Mouse (Mus musculus): ENCODE results near the gene Npas3. TPM values are rescaled to one million over a fixed set of nuclear protein-coding genes. Genes with fewer than 3 reads are reported as not detected.

Gene Npas3
- polyA plus RNA-seq, 1 experiment from 2014 or later: 17.7 TPM

DNA sequence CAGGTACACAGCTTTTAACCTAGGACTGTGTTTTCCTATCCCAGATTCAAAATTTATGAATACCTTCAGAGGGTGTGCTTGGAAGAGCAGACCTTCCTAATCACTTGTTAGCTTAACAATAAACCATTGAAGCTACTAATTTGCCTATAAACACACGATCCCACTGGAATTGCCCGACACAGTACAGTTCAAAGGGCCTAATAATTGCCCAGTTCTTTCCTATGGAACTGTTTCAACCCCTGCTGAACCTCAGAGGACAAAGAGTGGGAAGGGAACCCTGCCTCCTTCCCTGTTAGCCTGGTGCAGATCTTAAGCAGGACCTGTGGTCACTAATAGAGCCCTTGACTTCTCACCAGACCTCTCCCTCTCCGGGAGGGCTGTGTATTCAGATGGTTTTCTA is 429.7 kb downstream of the Npas3 start:
- H3K4me1 ChIP-seq (replicated peaks; ENCODE audit: control insufficient read depth, insufficient read depth, low read length): 0 out of 2 replicates have a peak, but pooled peaks cover 3% of the 10 kb centered on the region
- no peaks in the 10 kb centered on the region for H3K36me3 ChIP-seq (ENCODE audit: control insufficient read depth, insufficient read depth)
- WGBS: 13% methylated on average over 3 of the region's 3 CpGs
- H3K4me3 ChIP-seq (replicated peaks; ENCODE audit: low read length): no peak overlapping the region
- H3K9ac ChIP-seq (replicated peaks; ENCODE audit: low read depth, low read length): no peak overlapping the region
- no peak overlapping the region for H3K4me2 ChIP-seq (ENCODE audit: low read length)
- no peaks in the 10 kb centered on the region for H3K27me3 ChIP-seq (replicated peaks; ENCODE audit: control insufficient read depth, insufficient read depth, low read length)
- no peak overlapping the region for H3K27ac ChIP-seq (ENCODE audit: low read length)
- H3K9me3 ChIP-seq (ENCODE audit: control insufficient read depth, low read length): no peaks in the 10 kb centered on the region
- no peak for ATAC-seq

DNA sequence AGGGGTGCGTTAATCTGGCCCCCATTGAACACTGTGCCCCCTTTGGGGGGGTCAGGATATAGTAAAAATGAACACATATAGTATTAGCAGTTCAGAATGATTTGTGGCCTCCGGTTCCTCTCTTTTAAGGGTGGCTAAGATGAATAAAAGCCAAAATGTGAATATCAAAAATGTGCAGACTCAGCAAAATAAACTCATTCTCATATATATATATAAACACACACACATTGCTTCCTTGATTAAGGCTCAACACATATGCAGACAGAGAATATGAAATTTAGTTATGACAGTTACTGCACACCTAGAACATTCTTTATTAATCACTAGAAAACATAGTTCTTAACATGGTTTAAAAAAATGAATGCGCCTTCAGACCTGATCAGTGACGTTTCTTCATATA is 430.7 kb downstream of the Npas3 start:
- 94% methylated on average over 4 of the region's 4 CpGs for WGBS
- no peaks in the 10 kb centered on the region for H3K9me3 ChIP-seq (ENCODE audit: control insufficient read depth, low read length)
- 0 out of 2 replicates have a peak, but pooled peaks cover 3% of the 10 kb centered on the region for H3K4me1 ChIP-seq (replicated peaks; ENCODE audit: control insufficient read depth, insufficient read depth, low read length)
- no peak for ATAC-seq
- H3K4me2 ChIP-seq (ENCODE audit: low read length): no peak overlapping the region
- no peak overlapping the region for H3K9ac ChIP-seq (replicated peaks; ENCODE audit: low read depth, low read length)
- H3K27ac ChIP-seq (ENCODE audit: low read length): no peak overlapping the region
- no peaks in the 10 kb centered on the region for H3K27me3 ChIP-seq (replicated peaks; ENCODE audit: control insufficient read depth, insufficient read depth, low read length)
- H3K4me3 ChIP-seq (replicated peaks; ENCODE audit: low read length): no peak overlapping the region
- no peaks in the 10 kb centered on the region for H3K36me3 ChIP-seq (ENCODE audit: control insufficient read depth, insufficient read depth)

GRCm38 (mm10) chr12:53680501-53680900 is 432.0 kb downstream of the Npas3 start:
- H3K4me1 ChIP-seq (replicated peaks; ENCODE audit: control insufficient read depth, insufficient read depth, low read length): 0 out of 2 replicates have a peak, but pooled peaks cover 3% of the 10 kb centered on the region
- no peak overlapping the region for H3K9ac ChIP-seq (replicated peaks; ENCODE audit: low read depth, low read length)
- H3K36me3 ChIP-seq (ENCODE audit: control insufficient read depth, insufficient read depth): no peaks in the 10 kb centered on the region
- H3K4me2 ChIP-seq (ENCODE audit: low read length): no peak overlapping the region
- H3K27ac ChIP-seq (ENCODE audit: low read length): no peak overlapping the region
- H3K4me3 ChIP-seq (replicated peaks; ENCODE audit: low read length): no peak overlapping the region
- WGBS: 32% methylated on average over 3 of the region's 3 CpGs
- no peaks in the 10 kb centered on the region for H3K27me3 ChIP-seq (replicated peaks; ENCODE audit: control insufficient read depth, insufficient read depth, low read length)
- ATAC-seq: no peak
- H3K9me3 ChIP-seq (ENCODE audit: control insufficient read depth, low read length): no peaks in the 10 kb centered on the region

DNA sequence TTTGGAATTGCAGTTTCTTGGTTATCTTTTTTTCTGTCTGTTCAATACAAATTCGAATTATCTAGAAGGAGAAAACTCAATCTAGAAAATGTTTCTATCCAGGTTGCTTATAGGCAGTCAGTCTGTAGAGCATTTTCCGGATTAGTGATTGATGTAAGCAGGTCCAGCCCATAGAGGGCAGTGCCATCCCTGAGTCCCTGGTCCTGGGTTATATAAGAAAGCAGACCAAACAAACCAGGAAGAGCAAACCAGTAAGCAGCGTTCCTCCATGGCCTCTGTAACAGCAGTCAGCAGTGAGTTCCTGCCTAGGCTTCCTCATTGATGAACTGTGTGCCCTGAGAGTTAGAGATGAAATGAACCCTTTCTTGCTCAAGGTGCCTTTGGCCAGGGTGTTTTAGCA is 433.6 kb downstream of the Npas3 start:
- WGBS: 55% methylated on average over 3 of the region's 3 CpGs
- no peak overlapping the region for H3K9ac ChIP-seq (replicated peaks; ENCODE audit: low read depth, low read length)
- no peaks in the 10 kb centered on the region for H3K27me3 ChIP-seq (replicated peaks; ENCODE audit: control insufficient read depth, insufficient read depth, low read length)
- H3K36me3 ChIP-seq (ENCODE audit: control insufficient read depth, insufficient read depth): no peaks in the 10 kb centered on the region
- no peak overlapping the region for H3K27ac ChIP-seq (ENCODE audit: low read length)
- no peak for ATAC-seq
- no peak overlapping the region for H3K4me2 ChIP-seq (ENCODE audit: low read length)
- no peak overlapping the region for H3K4me3 ChIP-seq (replicated peaks; ENCODE audit: low read length)
- 0 out of 2 replicates have a peak, but pooled peaks cover 3% of the 10 kb centered on the region for H3K4me1 ChIP-seq (replicated peaks; ENCODE audit: control insufficient read depth, insufficient read depth, low read length)
- H3K9me3 ChIP-seq (ENCODE audit: control insufficient read depth, low read length): no peaks in the 10 kb centered on the region

DNA sequence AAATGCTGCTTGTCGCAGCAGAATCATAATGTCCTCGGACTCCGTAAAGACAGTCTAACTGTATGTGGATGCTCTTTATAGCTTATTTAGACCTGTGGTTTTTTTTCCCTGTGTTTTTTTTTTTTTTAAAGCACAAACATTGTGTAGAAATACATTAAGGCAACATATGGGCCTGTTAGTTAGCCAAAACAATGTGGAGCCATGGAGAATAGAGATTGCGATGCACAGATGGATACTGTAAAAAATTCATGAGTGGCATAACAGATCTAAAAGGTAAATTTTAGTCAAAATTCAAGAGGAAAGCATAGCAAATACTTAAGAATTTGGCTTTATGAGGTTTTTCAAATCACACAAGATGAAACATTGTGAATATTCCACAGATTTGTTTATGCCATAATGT is 444.0 kb downstream of the Npas3 start:
- Histone ChIP-seq H3K36me3 (ENCODE audit: control insufficient read depth, insufficient read depth) (no peaks in the 10 kb centered on the region), H3K4me1 (replicated peaks; ENCODE audit: control insufficient read depth, insufficient read depth, low read length) (peaks cover 4% of the 10 kb centered on the region), H3K4me3 (replicated peaks; ENCODE audit: low read length) (no peak overlapping the region), H3K9me3 (ENCODE audit: control insufficient read depth, low read length) (no peaks in the 10 kb centered on the region), H3K4me2 (ENCODE audit: low read length) (no peak overlapping the region), H3K27ac (ENCODE audit: low read length) (no peak overlapping the region), H3K9ac (replicated peaks; ENCODE audit: low read depth, low read length) (no peak overlapping the region), H3K27me3 (replicated peaks; ENCODE audit: control insufficient read depth, insufficient read depth, low read length) (no peaks in the 10 kb centered on the region)
- 82% methylated on average over 4 of the region's 4 CpGs for WGBS
- ATAC-seq: peak; percentile 45; the same call in 1 of the 2 replicates

- Histone ChIP-seq H3K36me3 (ENCODE audit: control insufficient read depth, insufficient read depth) (no peaks in the 10 kb centered on the region), H3K9me3 (ENCODE audit: control insufficient read depth, low read length) (no peaks in the 10 kb centered on the region), H3K4me3 (replicated peaks; ENCODE audit: low read length) (no peak overlapping the region), H3K9ac (replicated peaks; ENCODE audit: low read depth, low read length) (no peak overlapping the region), H3K27me3 (replicated peaks; ENCODE audit: control insufficient read depth, insufficient read depth, low read length) (no peaks in the 10 kb centered on the region), H3K4me2 (ENCODE audit: low read length) (no peak overlapping the region), H3K4me1 (replicated peaks; ENCODE audit: control insufficient read depth, insufficient read depth, low read length) (peaks cover 4% of the 10 kb centered on the region), H3K27ac (ENCODE audit: low read length) (no peak overlapping the region)
- 53% methylated on average over 4 of the region's 4 CpGs for WGBS
- ATAC-seq: no peak
Observed at GRCm38 (mm10) chr12:53694346-53694745, 445.9 kb downstream of the Npas3 start.

DNA sequence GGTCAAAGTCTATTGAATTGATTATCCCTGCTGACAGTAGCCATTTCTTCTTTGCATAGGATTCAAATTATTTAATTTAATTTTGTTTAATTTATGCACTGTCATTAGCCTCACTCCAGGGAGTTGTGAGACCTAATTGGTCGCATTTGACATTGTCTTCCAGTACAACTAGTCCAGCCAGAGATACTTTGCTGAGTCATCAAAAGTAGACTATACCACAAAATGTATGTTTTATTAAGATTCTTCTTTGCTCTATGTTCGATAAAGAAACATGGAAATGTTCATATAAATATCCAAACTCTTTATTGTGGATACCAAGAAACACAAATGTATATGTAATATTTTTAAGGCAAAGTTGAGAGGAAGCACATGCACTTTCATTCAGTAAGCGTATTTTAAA is 446.8 kb downstream of the Npas3 start:
- H3K4me3 ChIP-seq (replicated peaks; ENCODE audit: low read length): no peak overlapping the region
- 93% methylated on average over 3 of the region's 3 CpGs for WGBS
- peaks cover 4% of the 10 kb centered on the region for H3K4me1 ChIP-seq (replicated peaks; ENCODE audit: control insufficient read depth, insufficient read depth, low read length)
- ATAC-seq: no peak
- H3K36me3 ChIP-seq (ENCODE audit: control insufficient read depth, insufficient read depth): no peaks in the 10 kb centered on the region
- no peak overlapping the region for H3K27ac ChIP-seq (ENCODE audit: low read length)
- no peak overlapping the region for H3K9ac ChIP-seq (replicated peaks; ENCODE audit: low read depth, low read length)
- no peak overlapping the region for H3K4me2 ChIP-seq (ENCODE audit: low read length)
- H3K27me3 ChIP-seq (replicated peaks; ENCODE audit: control insufficient read depth, insufficient read depth, low read length): no peaks in the 10 kb centered on the region
- no peaks in the 10 kb centered on the region for H3K9me3 ChIP-seq (ENCODE audit: control insufficient read depth, low read length)

GRCm38 (mm10) chr12:53697645-53698044 is 449.2 kb downstream of the Npas3 start:
- Histone ChIP-seq H3K4me2 (ENCODE audit: low read length) (no peak overlapping the region), H3K4me3 (replicated peaks; ENCODE audit: low read length) (no peak overlapping the region), H3K9ac (replicated peaks; ENCODE audit: low read depth, low read length) (no peak overlapping the region), H3K27me3 (replicated peaks; ENCODE audit: control insufficient read depth, insufficient read depth, low read length) (no peaks in the 10 kb centered on the region), H3K27ac (ENCODE audit: low read length) (no peak overlapping the region), H3K36me3 (ENCODE audit: control insufficient read depth, insufficient read depth) (no peaks in the 10 kb centered on the region), H3K9me3 (ENCODE audit: control insufficient read depth, low read length) (no peaks in the 10 kb centered on the region), H3K4me1 (replicated peaks; ENCODE audit: control insufficient read depth, insufficient read depth, low read length) (peaks cover 4% of the 10 kb centered on the region)
- no peak for ATAC-seq
- 76% methylated on average over 7 of the region's 7 CpGs for WGBS

- no peak for ATAC-seq
- no peaks in the 10 kb centered on the region for H3K4me1 ChIP-seq (replicated peaks; ENCODE audit: control insufficient read depth, insufficient read depth, low read length)
- H3K36me3 ChIP-seq (ENCODE audit: control insufficient read depth, insufficient read depth): no peaks in the 10 kb centered on the region
- 91% methylated on average over 9 of the region's 9 CpGs for WGBS
- no peaks in the 10 kb centered on the region for H3K9me3 ChIP-seq (ENCODE audit: control insufficient read depth, low read length)
- H3K4me3 ChIP-seq (replicated peaks; ENCODE audit: low read length): no peak overlapping the region
- H3K27ac ChIP-seq (ENCODE audit: low read length): no peak overlapping the region
- H3K4me2 ChIP-seq (ENCODE audit: low read length): no peak overlapping the region
- H3K27me3 ChIP-seq (replicated peaks; ENCODE audit: control insufficient read depth, insufficient read depth, low read length): no peaks in the 10 kb centered on the region
- H3K9ac ChIP-seq (replicated peaks; ENCODE audit: low read depth, low read length): no peak overlapping the region
Observed at GRCm38 (mm10) chr12:53698483-53699227, 450.2 kb downstream of the Npas3 start.

All from forebrain, embryonic 16.5 days (tissue).